Mouse (Mus musculus): ENCODE measurements around the gene Csad.

- TF ChIP-seq CTCF (IDR thresholded peaks at IDR 0.05; ENCODE audit: low read depth) (no peak), EP300 (optimal IDR thresholded peaks at IDR 0.05) (no peak)
These were observed 5.7 kb downstream of the Csad start for GRCm38 (mm10) chr15:102198841-102199240.

Measured in stomach, postnatal 0 days (tissue).